9 mouse cellular contexts compared by ENCODE assay signal in genomic region chr17:84082571-84082970, GRCm38 (mm10).
DNase-seq lines count a peak whose midpoint lies in the region; ATAC-seq and TF ChIP-seq lines count a peak whose summit lies in the region.
"Had no signal": no experiment of that assay in that cellular context is flagged by ENCODE, and none has a peak within 500 bp of the region (broad histone marks: within the 10 kb centered on the region; RNA-seq: fewer than 3 reads in every experiment).

No protein-coding gene starts in this region.

- no peaks in the 10 kb centered on the region for H3K27me3 ChIP-seq in cerebellum, adult 2 months (ENCODE audit: control insufficient read depth, insufficient read depth, low read length)
- no peaks in the 10 kb centered on the region for H3K27me3 ChIP-seq in kidney, embryonic 16.5 days (ENCODE audit: insufficient read depth, low read length)
- no peaks in the 10 kb centered on the region for H3K27me3 ChIP-seq in hindbrain, embryonic 12.5 days
- no peaks in the 10 kb centered on the region for H3K27me3 ChIP-seq in neural tube, embryonic 14.5 days (ENCODE audit: control insufficient read depth, insufficient read depth, low read length)

- TF ChIP-seq POLR2A in cerebellum, adult 2 months (IDR thresholded peaks at IDR 0.05; ENCODE audit: borderline replicate concordance, insufficient read depth, low read length), result no peak

- H3K36me3 ChIP-seq in kidney, embryonic 16.5 days (ENCODE audit: insufficient read depth, low read length), result no peaks in the 10 kb centered on the region
- no peaks in the 10 kb centered on the region for H3K36me3 ChIP-seq in hindbrain, embryonic 12.5 days
- H3K36me3 ChIP-seq in neural tube, embryonic 14.5 days (ENCODE audit: control insufficient read depth, insufficient read depth, low read length), result no peaks in the 10 kb centered on the region
- H3K36me3 ChIP-seq: G1E had no signal

- H3K4me3 ChIP-seq in cerebellum, adult 2 months (replicated peaks; ENCODE audit: insufficient read depth, low read depth, low read length), result no peak overlapping the region
- no peak overlapping the region for H3K4me3 ChIP-seq in kidney, embryonic 16.5 days (ENCODE audit: low read length)
- H3K4me3 ChIP-seq in hindbrain, embryonic 12.5 days, result no peak overlapping the region
- no peak overlapping the region for H3K4me3 ChIP-seq in neural tube, embryonic 14.5 days (ENCODE audit: low read depth, low read length)

- H3K4me1 ChIP-seq in cerebellum, adult 2 months (ENCODE audit: control insufficient read depth, insufficient read depth, low read length), result peaks cover 13% of the 10 kb centered on the region
- H3K4me1 ChIP-seq in kidney, embryonic 16.5 days (ENCODE audit: insufficient read depth, low read length), result peaks cover 34% of the 10 kb centered on the region
- peaks cover 34% of the 10 kb centered on the region for H3K4me1 ChIP-seq in hindbrain, embryonic 12.5 days
- H3K4me1 ChIP-seq in neural tube, embryonic 14.5 days (ENCODE audit: control insufficient read depth, insufficient read depth, low read length), result peaks cover 10% of the 10 kb centered on the region

- DNase-seq in cerebellum, adult 2 months, result no peak
- no peak for DNase-seq in cerebellum, adult 8-10 months
- no peak for DNase-seq in kidney, postnatal 36 days
- DNase-seq in urinary bladder, postnatal 36 days (ENCODE audit: low spot score in 2 of 2), result no peak
- DNase-seq in spleen, postnatal 14 days (ENCODE audit: low spot score in 2 of 2), result no peak

- TF ChIP-seq CTCF in cerebellum, adult 2 months (IDR thresholded peaks at IDR 0.05; ENCODE audit: borderline replicate concordance, insufficient read depth, low read depth, low read length), result no peak

- no peak overlapping the region for H3K4me2 ChIP-seq in kidney, embryonic 16.5 days (replicated peaks; ENCODE audit: low read depth, low read length)
- H3K4me2 ChIP-seq in hindbrain, embryonic 12.5 days (replicated peaks), result no peak overlapping the region
- H3K4me2 ChIP-seq in neural tube, embryonic 14.5 days (ENCODE audit: low read depth, low read length), result no peak overlapping the region

- H3K27ac ChIP-seq in cerebellum, adult 2 months (ENCODE audit: insufficient read depth, low read length), result 0 out of 2 replicates have a peak overlapping the region, but pooled peaks have one; percentile 57
- H3K27ac ChIP-seq in kidney, embryonic 16.5 days (ENCODE audit: low read length), result 0 out of 2 replicates have a peak overlapping the region, but pooled peaks have one; percentile 25
- 0 out of 2 replicates have a peak overlapping the region, but pooled peaks have one; percentile 52 for H3K27ac ChIP-seq in hindbrain, embryonic 12.5 days
- peak overlapping the region; percentile 67; the same call in 1 of the 2 replicates for H3K27ac ChIP-seq in neural tube, embryonic 14.5 days (ENCODE audit: low read depth, low read length)

- ATAC-seq in kidney, embryonic 16.5 days (ENCODE audit: low FRiP score, low TSS enrichment), result no peak
- no peak for ATAC-seq in hindbrain, embryonic 12.5 days (ENCODE audit: low FRiP score)
- no peak for ATAC-seq in neural tube, embryonic 14.5 days (ENCODE audit: low read depth)

- H3K9ac ChIP-seq in kidney, embryonic 16.5 days (replicated peaks; ENCODE audit: low read length), result no peak overlapping the region; the same call in 1 of the 2 replicates
- no peak overlapping the region for H3K9ac ChIP-seq in hindbrain, embryonic 12.5 days
- no peak overlapping the region for H3K9ac ChIP-seq in neural tube, embryonic 14.5 days (replicated peaks; ENCODE audit: low read depth, low read length)

- WGBS in cerebellum, adult 2 months, result 91% methylated on average over 5 of the region's 5 CpGs
- WGBS in kidney, embryonic 16.5 days, result 94% methylated on average over 5 of the region's 5 CpGs
- 94% methylated on average over 5 of the region's 5 CpGs for WGBS in hindbrain, embryonic 12.5 days
- WGBS in neural tube, embryonic 14.5 days, result 89% methylated on average over 5 of the region's 5 CpGs

- H3K9me3 ChIP-seq in kidney, embryonic 16.5 days (ENCODE audit: low read length), result no peaks in the 10 kb centered on the region
- H3K9me3 ChIP-seq in hindbrain, embryonic 12.5 days (replicated peaks), result no peaks in the 10 kb centered on the region
- H3K9me3 ChIP-seq in neural tube, embryonic 14.5 days (ENCODE audit: control insufficient read depth, low read length), result no peaks in the 10 kb centered on the region
- H3K9me3 ChIP-seq: G1E had no signal
